Mouse (Mus musculus) liver (tissue): Measurements from ENCODE around the gene Rhbdd3.

Experiments used
- DNase-seq: peaks from one replicate; pipeline ENCODE4 v3.0.0-alpha.2; 2020; ENCODE audit warnings: mixed read lengths

Gene Rhbdd3

GRCm38 (mm10) chr11:5098736-5099542, at the start of gene Rhbdd3, which contains the start of gene Ewsr1:
Gene Rhbdd3 (plus strand): TSS chr11:5098926.
Gene Ewsr1 (minus strand): TSS chr11:5099266.
- DNase-seq, result peak; percentile 96

- no peak for DNase-seq
These were observed 47.1 kb upstream of the Rhbdd3 start for GRCm38 (mm10) chr11:5051629-5052028.

- DNase-seq, result no peak
These were observed 46.4 kb upstream of the Rhbdd3 start for GRCm38 (mm10) chr11:5052200-5052854.

- DNase-seq, result no peak
These were observed 44.6 kb upstream of the Rhbdd3 start for GRCm38 (mm10) chr11:5054151-5054550.

- no peak for DNase-seq
These were observed 43.9 kb upstream of the Rhbdd3 start for GRCm38 (mm10) chr11:5054874-5055273.

- no peak for DNase-seq
These were observed 42.5 kb upstream of the Rhbdd3 start for GRCm38 (mm10) chr11:5055945-5056938.

- no peak for DNase-seq
These were observed 41.7 kb upstream of the Rhbdd3 start for GRCm38 (mm10) chr11:5057064-5057463.

- DNase-seq, result no peak
These were observed 41.2 kb upstream of the Rhbdd3 start for GRCm38 (mm10) chr11:5057541-5057855.

- no peak for DNase-seq
These were observed 40.7 kb upstream of the Rhbdd3 start, which contains the start of gene Rasl10a for GRCm38 (mm10) chr11:5057856-5058641. Gene Rasl10a (plus strand): TSS chr11:5058128.

GRCm38 (mm10) chr11:5058783-5059182, 39.9 kb upstream of the Rhbdd3 start:
- DNase-seq, result no peak

- DNase-seq, result no peak
These were observed 39.5 kb upstream of the Rhbdd3 start for GRCm38 (mm10) chr11:5059230-5059629.

- peak; percentile 34 for DNase-seq
These were observed 39.0 kb upstream of the Rhbdd3 start for GRCm38 (mm10) chr11:5059704-5060156.

- DNase-seq, result no peak
These were observed 37.8 kb upstream of the Rhbdd3 start for GRCm38 (mm10) chr11:5060756-5061412.

- DNase-seq, result peak; percentile 85
These were observed 37.1 kb upstream of the Rhbdd3 start for GRCm38 (mm10) chr11:5061413-5062139.

- DNase-seq, result no peak
These were observed 36.4 kb upstream of the Rhbdd3 start for GRCm38 (mm10) chr11:5062326-5062725.

GRCm38 (mm10) chr11:5062860-5063505, 35.7 kb upstream of the Rhbdd3 start:
- DNase-seq, result no peak

- DNase-seq, result no peak
These were observed 35.0 kb upstream of the Rhbdd3 start for GRCm38 (mm10) chr11:5063561-5064281.

GRCm38 (mm10) chr11:5064282-5065055, 34.3 kb upstream of the Rhbdd3 start:
- DNase-seq, result no peak
